Mouse (Mus musculus): ENCODE results near the gene Ankrd16.

The Ankrd16 gene

GRCm38 (mm10) chr2:11777091-11778068 is at the start of gene Ankrd16, which contains the start of gene Fbh1:
Ankrd16 (plus strand) TSS chr2:11777876.
Fbh1 (minus strand) TSS chr2:11777582.
- peak; percentile 99 for DNase-seq (ENCODE audit: low spot score)

GRCm38 (mm10) chr2:11729091-11729490 is 48.6 kb upstream of the Ankrd16 start:
- DNase-seq (ENCODE audit: low spot score) = no peak

GRCm38 (mm10) chr2:11732978-11733377 is 44.7 kb upstream of the Ankrd16 start:
- no peak for DNase-seq (ENCODE audit: low spot score)

DNA sequence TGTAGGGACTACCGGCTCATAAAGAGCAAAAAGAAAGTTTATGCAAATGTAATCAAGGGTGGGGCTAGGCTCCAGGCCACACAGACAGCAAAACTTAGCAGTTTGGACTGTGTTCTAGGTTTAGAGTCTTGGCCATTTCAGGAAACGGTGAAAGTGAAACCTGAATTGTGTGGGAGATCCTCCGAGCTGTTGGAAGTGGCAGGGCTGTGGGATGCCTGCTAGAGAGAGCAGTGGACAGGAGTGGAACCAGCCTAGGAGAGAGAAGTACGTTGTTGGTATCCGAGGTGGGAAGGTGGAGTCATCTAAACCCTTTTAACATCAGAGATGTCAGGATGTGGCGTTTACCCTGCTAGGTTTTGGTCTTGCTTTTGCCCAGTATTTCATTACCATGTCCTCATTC is 41.8 kb upstream of the Ankrd16 start:
- DNase-seq (ENCODE audit: low spot score) = no peak

GRCm38 (mm10) chr2:11738794-11739193 is 38.9 kb upstream of the Ankrd16 start:
- DNase-seq (ENCODE audit: low spot score) = no peak

GRCm38 (mm10) chr2:11739516-11740051 is 38.1 kb upstream of the Ankrd16 start:
- DNase-seq (ENCODE audit: low spot score) = no peak

DNA sequence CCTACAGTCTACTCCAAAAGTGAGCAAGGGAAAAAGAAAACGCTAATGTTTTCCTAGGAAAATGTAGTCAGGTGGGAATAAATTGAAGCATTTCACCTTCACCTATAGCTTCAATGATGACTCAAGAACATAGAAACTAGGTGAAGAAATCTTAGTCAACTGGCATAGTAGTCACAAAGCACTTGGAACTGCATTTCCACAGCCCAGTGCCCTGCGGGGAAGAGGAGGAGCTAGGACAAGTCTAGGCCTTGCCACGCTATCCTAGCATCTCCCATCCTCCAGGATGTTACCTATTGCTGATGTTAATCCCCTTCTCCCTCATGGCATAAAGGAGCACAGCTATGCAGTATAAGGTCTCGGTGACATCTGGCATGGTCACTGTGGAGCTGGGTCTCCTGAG is 15.1 kb upstream of the Ankrd16 start:
- DNase-seq (ENCODE audit: low spot score) = no peak

DNA sequence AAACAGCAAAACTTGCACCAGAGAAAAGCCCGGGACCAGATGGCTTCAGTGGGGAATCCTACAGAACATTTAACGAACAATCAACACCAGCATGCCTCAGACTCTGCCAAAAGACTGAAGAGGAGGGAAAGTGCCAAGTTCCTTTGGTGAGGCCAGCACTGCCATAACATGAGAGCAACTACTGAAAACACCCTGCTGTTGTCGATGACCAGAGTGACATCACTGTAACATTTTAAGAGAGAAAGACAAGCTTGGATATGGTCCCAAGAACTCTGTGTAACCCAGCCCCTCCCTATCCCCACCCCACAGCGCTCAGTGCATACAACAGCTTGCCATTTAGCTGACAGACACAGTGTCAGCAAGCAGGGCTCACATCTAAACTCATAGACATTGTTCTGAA is 12.0 kb upstream of the Ankrd16 start:
- no peak for DNase-seq (ENCODE audit: low spot score)

GRCm38 (mm10) chr2:11766485-11767160 is 11.1 kb upstream of the Ankrd16 start:
- DNase-seq (ENCODE audit: low spot score) = no peak

DNA sequence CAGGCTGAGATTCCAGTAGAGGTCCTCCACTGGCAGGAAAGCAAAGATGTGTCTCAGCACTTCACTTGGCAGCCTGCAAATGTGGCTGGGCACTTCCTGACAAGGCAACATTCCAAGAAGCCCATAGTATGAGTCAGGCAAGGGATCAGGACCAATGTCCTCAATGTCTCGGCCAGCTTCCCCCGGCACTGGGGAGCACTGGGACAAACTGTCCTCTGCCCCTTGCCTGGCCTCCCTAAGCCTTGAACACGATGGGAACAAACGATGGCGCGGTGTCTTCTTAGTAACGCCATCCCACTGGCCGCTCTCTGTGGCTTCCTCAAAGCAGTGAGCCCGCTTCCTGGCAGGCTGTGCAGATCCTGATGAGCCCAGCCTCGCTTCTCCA is 10.5 kb upstream of the Ankrd16 start:
- DNase-seq (ENCODE audit: low spot score) = no peak

- no peak for DNase-seq (ENCODE audit: low spot score)
These were observed 6.0 kb upstream of the Ankrd16 start for GRCm38 (mm10) chr2:11771701-11772100.

DNA sequence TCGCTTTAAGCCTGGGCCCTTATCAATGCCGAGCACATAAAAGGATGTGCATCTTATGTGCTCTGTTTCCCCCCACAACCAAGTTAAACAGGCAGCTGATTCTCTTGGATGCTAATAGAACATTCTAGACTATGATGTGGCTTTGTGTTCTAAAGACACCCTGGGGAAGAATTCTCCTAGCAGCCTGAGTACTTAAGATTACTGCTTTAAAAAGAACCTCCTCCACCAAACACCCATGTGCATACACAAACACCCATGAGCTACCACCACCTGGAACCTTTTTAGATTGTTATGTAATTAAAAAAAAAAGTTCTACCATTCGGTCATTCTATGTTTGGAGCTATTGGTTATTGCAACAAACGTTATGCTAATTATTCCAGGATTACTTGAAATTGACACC is 5.3 kb upstream of the Ankrd16 start:
- no peak for DNase-seq (ENCODE audit: low spot score)

DNA sequence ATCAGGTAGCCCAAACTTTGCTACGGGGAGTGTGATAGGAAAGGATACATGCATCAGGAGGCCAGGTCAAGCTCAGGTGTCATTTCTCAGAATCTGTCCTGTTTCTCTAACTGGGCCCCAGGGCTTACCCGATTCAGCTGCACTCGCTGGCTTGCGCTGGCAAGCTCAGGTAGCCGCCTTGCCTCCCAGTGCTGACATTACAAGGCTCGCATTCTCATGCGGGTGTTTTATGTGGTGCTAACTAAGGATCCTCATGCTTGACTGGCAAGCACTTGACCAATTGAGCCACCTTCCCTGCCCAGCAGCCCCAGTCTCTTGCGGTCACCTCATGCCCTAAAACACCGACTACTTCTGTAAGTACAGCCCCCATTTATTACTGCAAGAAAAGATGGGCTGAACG is 3.2 kb upstream of the Ankrd16 start:
- no peak for DNase-seq (ENCODE audit: low spot score)

DNA sequence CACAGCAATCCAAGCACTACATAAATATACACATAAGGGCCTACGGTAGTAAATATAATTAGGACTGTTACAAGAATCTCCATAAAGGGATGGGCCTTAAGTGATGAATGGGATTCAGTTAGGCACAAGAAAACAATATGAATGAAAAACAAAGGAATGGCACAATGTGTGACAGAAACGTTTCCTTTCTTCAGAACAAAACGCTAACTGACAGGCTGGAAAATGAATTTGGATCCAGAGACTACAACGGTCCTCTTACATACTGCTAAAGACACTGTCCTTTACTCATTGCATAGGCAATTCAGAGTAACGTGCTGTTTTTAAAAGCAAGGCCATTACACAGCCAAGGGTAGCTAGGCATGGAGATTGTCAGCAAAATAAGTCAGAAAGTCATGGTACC is 2.6 kb upstream of the Ankrd16 start:
- no peak for DNase-seq (ENCODE audit: low spot score)

GRCm38 (mm10) chr2:11776415-11776814 is 1.3 kb upstream of the Ankrd16 start:
- no peak for DNase-seq (ENCODE audit: low spot score)

GRCm38 (mm10) chr2:11778087-11778823 is 579 bp downstream of the Ankrd16 start:
- peak; percentile 86 for DNase-seq (ENCODE audit: low spot score)

GRCm38 (mm10) chr2:11784159-11784558 is 6.5 kb downstream of the Ankrd16 start:
- no peak for DNase-seq (ENCODE audit: low spot score)

GRCm38 (mm10) chr2:11794668-11795067 is 17.0 kb downstream of the Ankrd16 start:
- no peak for DNase-seq (ENCODE audit: low spot score)

DNA sequence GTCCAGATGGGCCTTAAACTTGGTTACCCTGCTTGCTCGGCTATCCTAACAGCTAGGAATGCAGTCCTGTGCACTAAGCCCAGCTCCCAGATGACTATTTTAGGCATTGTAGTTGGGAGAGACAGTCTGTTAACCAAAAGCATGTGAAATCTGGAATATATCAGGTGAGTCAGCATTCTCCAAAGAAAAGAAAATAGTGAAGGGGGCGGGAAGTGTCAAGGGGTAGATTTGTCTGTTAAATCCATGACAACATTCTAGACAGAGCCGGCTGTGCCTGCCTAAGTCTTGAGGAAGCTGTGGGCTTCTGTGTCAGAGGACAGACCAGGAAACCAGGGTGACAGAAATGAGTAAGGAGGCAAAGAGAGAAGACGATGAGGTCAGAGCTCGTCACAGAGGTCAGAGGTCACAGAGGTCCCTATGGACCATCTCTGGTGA is 20.3 kb downstream of the Ankrd16 start:
- DNase-seq (ENCODE audit: low spot score) = no peak

GRCm38 (mm10) chr2:11801299-11801930 is 23.7 kb downstream of the Ankrd16 start:
- DNase-seq (ENCODE audit: low spot score) = peak; percentile 7

Measured in T-cell, adult 2 months (primary cell).